Mouse (Mus musculus) intestine, embryonic 16.5 days (tissue): ENCODE measurements around the gene Rbms2. TPM values are rescaled to one million over a fixed set of nuclear protein-coding genes. Genes with fewer than 3 reads are reported as not detected.
A peak's percentile ranks its signal among the peaks of the same experiment; 100 is the strongest.

Experiments used
- ATAC-seq: fragments of 200-750 bp; cut with Nextera tagmentation; 2 replicates; pipeline ENCODE4 v1.8.0; 2017; ENCODE audit warnings: moderate TSS enrichment, moderate library complexity
- H3K27ac ChIP-seq: fragments of 300-500 bp; sonication (generic); 2 replicates; pipeline ENCODE4 v1.5.1; 2014; ENCODE audit warnings: mild to moderate bottlenecking, low read length
- H3K27me3 ChIP-seq: fragments of 300-500 bp; sonication (generic); replicated peaks from 2 replicates; pipeline ENCODE4 v1.6.1; 2014; ENCODE audit warnings: low read length, control low read depth, mixed read lengths; ENCODE audit not compliant: control insufficient read depth, insufficient read depth
- H3K36me3 ChIP-seq: fragments of 300-500 bp; sonication (generic); 2 replicates; pipeline ENCODE4 v1.6.1; 2014; ENCODE audit warnings: low read length, control low read depth; ENCODE audit not compliant: control insufficient read depth, insufficient read depth
- H3K4me1 ChIP-seq: fragments of 300-500 bp; sonication (generic); 2 replicates; pipeline ENCODE4 v1.6.1; 2014; ENCODE audit warnings: low read length, control low read depth, mixed read lengths; ENCODE audit not compliant: control insufficient read depth, insufficient read depth
- H3K4me2 ChIP-seq: fragments of 300-500 bp; sonication (generic); 2 replicates; pipeline ENCODE4 v1.6.1; 2014; ENCODE audit warnings: low read depth, low read length, control low read depth
- H3K4me3 ChIP-seq: fragments of 300-500 bp; sonication (generic); 2 replicates; pipeline ENCODE4 v1.5.1; 2014; ENCODE audit warnings: mild to moderate bottlenecking, low read length
- H3K9ac ChIP-seq: fragments of 300-500 bp; sonication (generic); 2 replicates; pipeline ENCODE4 v1.6.1; 2014; ENCODE audit warnings: low read depth, low read length
- H3K9me3 ChIP-seq: fragments of 300-500 bp; sonication (generic); 2 replicates; pipeline ENCODE4 v1.6.1; 2016; ENCODE audit warnings: low read length, control low read depth; ENCODE audit not compliant: control insufficient read depth
- WGBS: fragments of 180-500 bp; shearing (Covaris S2); extraction: QIAGEN DNeasy Blood & Tissue Kit; methylation state at CpG from one replicate; pipeline ENCODE4 v1.1.7; 2014; 5-methylcytosine and 5-hydroxymethylcytosine counted together
- polyA plus RNA-seq: library from polyadenylated mRNA; unstranded; fragments of >200 nt; fragmentation: Nextera tagmentation; extraction: Ambion mirVana; gene quantifications from 2 replicates; pipeline ENCODE4 v1.2.1, GENCODE M21; 2015

Rbms2 gene
- polyA plus RNA-seq, 1 experiment from 2014 or later, result 24.9 TPM

DNA sequence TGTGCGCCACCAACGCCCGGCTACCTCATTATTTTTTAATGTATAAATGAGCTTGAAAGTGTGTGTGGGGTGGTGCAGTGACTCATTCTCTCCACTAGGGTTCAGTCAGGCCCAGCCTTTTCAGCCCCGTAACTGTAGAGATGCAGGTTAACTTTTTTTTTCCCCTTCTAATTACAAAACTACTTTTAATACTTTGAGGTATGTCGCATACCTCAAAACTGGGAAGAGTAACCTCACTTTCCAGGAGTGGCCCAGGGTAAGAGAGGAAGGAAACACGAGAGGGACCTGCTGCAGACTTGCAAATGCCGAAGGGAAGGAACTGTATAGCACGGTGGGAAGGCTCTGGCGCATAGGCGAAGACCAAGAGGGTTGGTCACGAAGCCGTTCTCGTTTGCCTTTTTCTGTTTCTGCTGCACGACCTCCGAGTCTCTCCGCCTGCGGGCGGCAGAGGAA is 32.8 kb upstream of the Rbms2 start:
- Histone ChIP-seq H3K4me3 (peak overlapping the region; percentile 37), H3K9me3 (no peaks in the 10 kb centered on the region), H3K4me1 (peaks cover 11% of the 10 kb centered on the region; the same call in 1 of the 2 replicates), H3K27ac (no peak overlapping the region), H3K27me3 (no peaks in the 10 kb centered on the region), H3K9ac (peak overlapping the region; percentile 58), H3K4me2 (peak overlapping the region; percentile 59), H3K36me3 (no peaks in the 10 kb centered on the region; the same call in 1 of the 2 replicates)
- ATAC-seq, result peak; percentile 47; the same call in 1 of the 2 replicates
- under 1% methylated on average over 18 of the region's 18 CpGs for WGBS

DNA sequence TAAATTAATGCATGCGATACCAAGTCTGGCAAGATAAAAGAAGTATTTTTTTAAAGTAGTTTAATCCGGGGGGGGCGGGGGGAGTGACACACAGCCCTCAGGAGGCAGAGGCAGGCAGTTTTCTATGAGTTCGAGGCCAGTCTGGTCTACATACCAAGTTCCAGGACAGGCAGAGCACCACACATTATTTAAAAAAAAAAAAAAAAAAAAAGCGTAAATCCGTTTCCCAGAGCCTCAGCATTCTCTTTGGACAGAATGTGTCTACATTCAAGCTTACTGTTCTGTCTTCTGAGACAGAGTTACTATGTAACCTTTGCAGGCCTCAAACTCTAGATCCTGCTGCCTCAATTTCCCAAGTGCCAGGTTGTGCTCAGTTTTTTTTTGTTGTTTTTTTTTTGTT is 32.1 kb upstream of the Rbms2 start:
- H3K9me3 ChIP-seq, result no peaks in the 10 kb centered on the region
- ATAC-seq, result peak; percentile 12; the same call in 1 of the 2 replicates
- H3K27me3 ChIP-seq, result no peaks in the 10 kb centered on the region
- H3K4me2 ChIP-seq, result peak overlapping the region; percentile 89
- no peak overlapping the region for H3K27ac ChIP-seq
- peaks cover 11% of the 10 kb centered on the region; the same call in 1 of the 2 replicates for H3K4me1 ChIP-seq
- WGBS, result 52% methylated on average over 6 of the region's 6 CpGs
- H3K36me3 ChIP-seq, result no peaks in the 10 kb centered on the region; the same call in 1 of the 2 replicates
- no peak overlapping the region for H3K9ac ChIP-seq
- peak overlapping the region; percentile 58 for H3K4me3 ChIP-seq

DNA sequence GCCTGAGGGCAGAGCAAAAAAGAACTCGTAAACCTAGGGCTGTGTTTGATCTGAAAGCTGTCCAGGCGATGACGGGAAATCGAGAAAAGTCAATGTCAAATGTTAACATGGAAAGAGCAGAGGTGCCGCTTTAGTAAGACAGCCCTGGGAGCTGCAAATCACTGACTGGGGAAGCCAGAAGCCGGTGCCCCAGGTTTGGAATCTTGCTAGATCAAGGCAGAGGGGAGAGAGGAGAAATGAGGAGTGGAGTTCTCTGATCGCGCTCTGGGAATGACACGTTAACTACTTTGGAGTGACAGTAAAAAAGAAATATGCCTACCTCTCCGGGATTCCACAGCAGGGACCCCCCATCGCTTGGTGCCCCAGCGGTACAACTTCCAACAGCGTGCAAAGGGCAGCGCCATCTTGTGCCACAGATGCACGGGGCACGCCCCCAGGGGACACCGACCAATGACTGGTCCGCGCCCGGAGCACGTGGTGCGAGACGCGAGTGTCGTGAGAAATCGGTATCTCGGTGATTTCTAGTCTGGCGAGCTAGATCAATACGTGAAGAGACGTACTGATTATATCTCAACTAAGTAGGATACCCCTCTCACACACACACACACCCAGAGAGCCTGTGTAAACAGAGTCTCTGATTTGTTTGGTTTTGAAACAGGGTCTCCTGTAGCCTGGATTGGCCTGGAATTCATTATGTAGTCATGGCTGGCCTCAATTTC is 31.5 kb upstream of the Rbms2 start, which contains the start of gene Spryd4:
Gene Spryd4 (minus strand): TSS at position 418 of the 719 bp plus-strand sequence.
- Histone ChIP-seq H3K27me3 (no peaks in the 10 kb centered on the region), H3K4me1 (peaks cover 11% of the 10 kb centered on the region; the same call in 1 of the 2 replicates), H3K9ac (peak within 1 kb of the TSS; percentile 70), H3K27ac (no peak within 1 kb of the TSS), H3K36me3 (no peaks in the 10 kb centered on the region; the same call in 1 of the 2 replicates), H3K9me3 (no peaks in the 10 kb centered on the region), H3K4me2 (peak within 1 kb of the TSS; percentile 89), H3K4me3 (peak within 1 kb of the TSS; percentile 58)
- peak; percentile 95 for ATAC-seq
- under 1% methylated on average over 30 of the region's 30 CpGs for WGBS

DNA sequence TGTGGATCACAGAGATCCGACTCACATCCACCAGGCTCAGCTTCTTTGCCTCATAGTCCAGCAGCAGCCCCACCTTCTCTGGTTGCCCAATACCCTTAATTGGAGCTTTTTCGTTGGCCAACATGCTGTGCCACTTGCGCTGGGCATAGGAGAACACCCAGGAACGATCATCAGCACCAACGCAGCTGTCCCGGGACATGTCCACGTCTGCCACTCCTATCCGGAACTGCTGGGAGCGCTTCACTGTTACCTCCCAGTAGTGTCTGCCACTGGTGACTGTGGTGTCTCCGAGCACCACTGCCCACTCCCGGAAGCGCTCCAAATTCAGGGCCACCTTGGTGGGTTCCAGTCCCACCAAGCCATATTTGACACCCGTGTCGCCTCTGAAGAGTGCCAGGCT is 30.9 kb upstream of the Rbms2 start:
- peak overlapping the region; percentile 89 for H3K4me2 ChIP-seq
- ATAC-seq, result peak; percentile 33
- no peaks in the 10 kb centered on the region; the same call in 1 of the 2 replicates for H3K36me3 ChIP-seq
- 17% methylated on average over 14 of the region's 14 CpGs for WGBS
- peaks cover 11% of the 10 kb centered on the region; the same call in 1 of the 2 replicates for H3K4me1 ChIP-seq
- H3K4me3 ChIP-seq, result peak overlapping the region; percentile 58
- no peaks in the 10 kb centered on the region for H3K9me3 ChIP-seq
- H3K27me3 ChIP-seq, result no peaks in the 10 kb centered on the region
- peak overlapping the region; percentile 70 for H3K9ac ChIP-seq
- H3K27ac ChIP-seq, result no peak overlapping the region

GRCm38 (mm10) chr10:128210131-128210530 is 30.0 kb upstream of the Rbms2 start:
- H3K4me1 ChIP-seq, result peaks cover 11% of the 10 kb centered on the region; the same call in 1 of the 2 replicates
- H3K27ac ChIP-seq, result no peak overlapping the region
- H3K27me3 ChIP-seq, result no peaks in the 10 kb centered on the region
- WGBS, result 92% methylated on average over 2 of the region's 2 CpGs
- H3K4me2 ChIP-seq, result no peak overlapping the region
- ATAC-seq, result no peak
- peak overlapping the region; percentile 1; the same call in 1 of the 2 replicates for H3K9ac ChIP-seq
- H3K4me3 ChIP-seq, result no peak overlapping the region
- no peaks in the 10 kb centered on the region; the same call in 1 of the 2 replicates for H3K36me3 ChIP-seq
- no peaks in the 10 kb centered on the region for H3K9me3 ChIP-seq

GRCm38 (mm10) chr10:128209311-128210009 is 29.4 kb upstream of the Rbms2 start:
- no peak overlapping the region for H3K4me3 ChIP-seq
- WGBS, result 92% methylated on average over 11 of the region's 11 CpGs
- no peaks in the 10 kb centered on the region for H3K9me3 ChIP-seq
- peaks cover 11% of the 10 kb centered on the region; the same call in 1 of the 2 replicates for H3K4me1 ChIP-seq
- no peaks in the 10 kb centered on the region; the same call in 1 of the 2 replicates for H3K36me3 ChIP-seq
- H3K27ac ChIP-seq, result no peak overlapping the region
- H3K27me3 ChIP-seq, result no peaks in the 10 kb centered on the region
- no peak for ATAC-seq
- no peak overlapping the region for H3K4me2 ChIP-seq
- no peak overlapping the region for H3K9ac ChIP-seq

GRCm38 (mm10) chr10:128208326-128208725 is 28.2 kb upstream of the Rbms2 start:
- ATAC-seq, result no peak
- Histone ChIP-seq H3K9me3 (no peaks in the 10 kb centered on the region), H3K27me3 (no peaks in the 10 kb centered on the region), H3K27ac (no peak overlapping the region), H3K4me1 (peaks cover 11% of the 10 kb centered on the region; the same call in 1 of the 2 replicates), H3K9ac (no peak overlapping the region), H3K4me2 (no peak overlapping the region), H3K4me3 (no peak overlapping the region), H3K36me3 (no peaks in the 10 kb centered on the region; the same call in 1 of the 2 replicates)
- 93% methylated on average over 10 of the region's 10 CpGs for WGBS

DNA sequence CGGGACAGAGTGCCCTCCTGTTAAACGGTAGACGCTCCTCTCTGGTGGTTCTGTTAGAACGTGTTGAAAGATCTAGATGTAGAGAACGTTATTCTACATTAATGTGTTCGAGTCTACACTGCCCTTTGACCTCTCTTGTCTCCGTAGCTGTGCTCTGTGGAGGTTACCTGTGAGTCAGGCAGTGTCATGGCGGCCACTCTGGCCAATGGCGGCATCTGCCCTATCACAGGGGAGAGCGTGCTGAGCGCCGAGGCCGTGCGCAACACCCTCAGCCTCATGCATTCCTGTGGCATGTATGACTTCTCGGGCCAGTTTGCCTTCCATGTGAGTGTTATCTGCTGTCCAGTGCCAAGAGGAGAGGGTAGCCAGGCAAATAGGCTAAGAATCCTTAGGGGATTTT is 24.8 kb upstream of the Rbms2 start:
- no peak overlapping the region for H3K27ac ChIP-seq
- H3K4me2 ChIP-seq, result no peak overlapping the region
- H3K9ac ChIP-seq, result no peak overlapping the region
- ATAC-seq, result no peak
- H3K27me3 ChIP-seq, result no peaks in the 10 kb centered on the region
- no peaks in the 10 kb centered on the region; the same call in 1 of the 2 replicates for H3K36me3 ChIP-seq
- H3K4me3 ChIP-seq, result no peak overlapping the region
- H3K4me1 ChIP-seq, result no peaks in the 10 kb centered on the region
- WGBS, result 73% methylated on average over 15 of the region's 15 CpGs
- H3K9me3 ChIP-seq, result no peaks in the 10 kb centered on the region

- Histone ChIP-seq H3K4me2 (no peak overlapping the region), H3K9ac (no peak overlapping the region), H3K36me3 (no peaks in the 10 kb centered on the region), H3K9me3 (no peaks in the 10 kb centered on the region), H3K4me1 (no peaks in the 10 kb centered on the region), H3K4me3 (no peak overlapping the region), H3K27ac (no peak overlapping the region), H3K27me3 (0 out of 2 replicates have a peak, but pooled peaks cover 3% of the 10 kb centered on the region)
- peak; percentile 36; the same call in 1 of the 2 replicates for ATAC-seq
- WGBS, result 75% methylated on average over 6 of the region's 6 CpGs
Observed at GRCm38 (mm10) chr10:128201856-128202255, 21.8 kb upstream of the Rbms2 start.
